Mouse (Mus musculus) B cell, adult 2 months (primary cell): ENCODE measurements around the gene Vps50.
"Not testable (repeated sequence)": the region's sequence is repeated elsewhere in the genome, so short reads cannot be mapped to it uniquely, and the experiment has no call there.

Source experiments
- DNase-seq, 2 experiments: peaks; one replicate each; pipeline ENCODE4 v3.0.0; 2022

The Vps50 gene

GRCm38 (mm10) chr6:3498162-3498848 is at the start of gene Vps50, which contains the start of gene Hepacam2:
Gene Vps50, plus strand, starts transcription at chr6:3498382.
Gene Hepacam2, minus strand, starts transcription at chr6:3498298.
- DNase-seq: peak; percentile 85 to 87

- no peak for DNase-seq
These were observed 43.8 kb upstream of the Vps50 start for GRCm38 (mm10) chr6:3454421-3454820.

- DNase-seq: peak; percentile 6 to 7
These were observed 42.1 kb upstream of the Vps50 start for GRCm38 (mm10) chr6:3455944-3456536.

- DNase-seq: peak; percentile 17 to 19
These were observed 35.2 kb upstream of the Vps50 start for GRCm38 (mm10) chr6:3463026-3463425.

GRCm38 (mm10) chr6:3463594-3463993 is 34.6 kb upstream of the Vps50 start:
- DNase-seq: peak; percentile 10 to 13

GRCm38 (mm10) chr6:3468627-3469026 is 29.6 kb upstream of the Vps50 start:
- no peak for DNase-seq

- no peak for DNase-seq
These were observed 27.5 kb upstream of the Vps50 start for GRCm38 (mm10) chr6:3470706-3471105.

GRCm38 (mm10) chr6:3476299-3476698 is 21.9 kb upstream of the Vps50 start:
- no peak for DNase-seq

GRCm38 (mm10) chr6:3479853-3480252 is 18.3 kb upstream of the Vps50 start:
- no peak for DNase-seq

GRCm38 (mm10) chr6:3481705-3482104 is 16.5 kb upstream of the Vps50 start:
- peak in 1 of 2 experiments; percentile 7 for DNase-seq

- no peak for DNase-seq
These were observed 13.0 kb upstream of the Vps50 start for GRCm38 (mm10) chr6:3485133-3485532.

- peak in 1 of 2 experiments; percentile 10 for DNase-seq
These were observed 10.8 kb upstream of the Vps50 start for GRCm38 (mm10) chr6:3487355-3487754.

- DNase-seq: peak; percentile 9 to 19
These were observed 3.9 kb upstream of the Vps50 start for GRCm38 (mm10) chr6:3494285-3494684.

- peak; percentile 54 to 57 for DNase-seq
These were observed 2.0 kb upstream of the Vps50 start for GRCm38 (mm10) chr6:3496210-3496609.

GRCm38 (mm10) chr6:3500286-3500685 is 2.1 kb downstream of the Vps50 start:
- no peak for DNase-seq

- DNase-seq: no peak
These were observed 7.1 kb downstream of the Vps50 start for GRCm38 (mm10) chr6:3505289-3505688.

- no peak for DNase-seq
These were observed 8.9 kb downstream of the Vps50 start for GRCm38 (mm10) chr6:3507078-3507477.

GRCm38 (mm10) chr6:3508151-3508550 is 10.0 kb downstream of the Vps50 start:
- not testable (repeated sequence) for DNase-seq

GRCm38 (mm10) chr6:3509782-3510181 is 11.6 kb downstream of the Vps50 start:
- DNase-seq: no peak

GRCm38 (mm10) chr6:3511116-3511515 is 12.9 kb downstream of the Vps50 start:
- DNase-seq: no peak

GRCm38 (mm10) chr6:3511612-3512011 is 13.4 kb downstream of the Vps50 start:
- no peak for DNase-seq

GRCm38 (mm10) chr6:3512611-3513010 is 14.4 kb downstream of the Vps50 start:
- DNase-seq: no peak

GRCm38 (mm10) chr6:3528198-3528597 is 30.0 kb downstream of the Vps50 start:
- no peak for DNase-seq

GRCm38 (mm10) chr6:3531445-3531844 is 33.3 kb downstream of the Vps50 start:
- DNase-seq: no peak

GRCm38 (mm10) chr6:3536048-3536447 is 37.9 kb downstream of the Vps50 start:
- DNase-seq: no peak
